Comparison of ENCODE assay signal across 29 mouse cellular contexts in genomic region chr10:91367488-91367887, GRCm38 (mm10).
"Had no signal": no experiment of that assay in that cellular context is flagged by ENCODE, and none has a peak within 500 bp of the region (broad histone marks: within the 10 kb centered on the region; RNA-seq: fewer than 3 reads in every experiment).

No protein-coding gene starts in this region.

- H3K27ac ChIP-seq: embryonic facial prominence, embryonic 10.5 days; embryonic facial prominence, embryonic 12.5 days; embryonic facial prominence, embryonic 13.5 days; embryonic facial prominence, embryonic 15.5 days; forebrain, embryonic 10.5 days; forebrain, embryonic 12.5 days; forebrain, embryonic 13.5 days; forebrain, embryonic 15.5 days; gastrocnemius, adult 2 months; heart, adult 2 months had no signal

- H3K27me3 ChIP-seq: embryonic facial prominence, embryonic 12.5 days; embryonic facial prominence, embryonic 13.5 days; embryonic facial prominence, embryonic 15.5 days; forebrain, embryonic 12.5 days; forebrain, embryonic 13.5 days; forebrain, embryonic 15.5 days had no signal

- DNase-seq: cerebellum, adult 2 months; cerebellum, adult 8-10 months; cerebellum, adult 9-10 months; cerebellum, adult 9-11 months; cerebellum, postnatal 10 days; cerebellum, postnatal 14 days; cerebellum, postnatal 25 days; cerebellum, postnatal 36 days; embryo, embryonic 11 days; forebrain, postnatal 0 days; gastrocnemius, adult 2 months; gastrocnemius, postnatal 10 days; gastrocnemius, postnatal 14 days; gastrocnemius, postnatal 25 days; gastrocnemius, postnatal 36 days; heart, adult 11 months; heart, adult 18-20 months; heart, adult 2 months had no signal

- ATAC-seq: forebrain, embryonic 13.5 days; forebrain, embryonic 14.5 days; forebrain, embryonic 15.5 days; forebrain, embryonic 16.5 days; forebrain, postnatal 0 days had no signal

- H3K4me3 ChIP-seq: embryonic facial prominence, embryonic 10.5 days; embryonic facial prominence, embryonic 12.5 days; embryonic facial prominence, embryonic 13.5 days; embryonic facial prominence, embryonic 15.5 days; erythroblast, embryonic 14.5 days; forebrain, embryonic 10.5 days; forebrain, embryonic 12.5 days; forebrain, embryonic 13.5 days; forebrain, embryonic 15.5 days; gastrocnemius, adult 2 months; heart, adult 2 months had no signal

- H3K4me1 ChIP-seq: embryonic facial prominence, embryonic 10.5 days; embryonic facial prominence, embryonic 12.5 days; embryonic facial prominence, embryonic 13.5 days; embryonic facial prominence, embryonic 15.5 days; forebrain, embryonic 10.5 days; forebrain, embryonic 12.5 days; forebrain, embryonic 13.5 days; forebrain, embryonic 15.5 days had no signal

- H3K4me2 ChIP-seq: embryonic facial prominence, embryonic 12.5 days; embryonic facial prominence, embryonic 13.5 days; embryonic facial prominence, embryonic 15.5 days; forebrain, embryonic 12.5 days; forebrain, embryonic 13.5 days; forebrain, embryonic 15.5 days had no signal

- H3K36me3 ChIP-seq: embryonic facial prominence, embryonic 10.5 days; embryonic facial prominence, embryonic 12.5 days; embryonic facial prominence, embryonic 13.5 days; embryonic facial prominence, embryonic 15.5 days; forebrain, embryonic 10.5 days; forebrain, embryonic 12.5 days; forebrain, embryonic 15.5 days had no signal

- H3K9me3 ChIP-seq: embryonic facial prominence, embryonic 10.5 days; embryonic facial prominence, embryonic 12.5 days; embryonic facial prominence, embryonic 13.5 days; embryonic facial prominence, embryonic 15.5 days; forebrain, embryonic 10.5 days; forebrain, embryonic 12.5 days; forebrain, embryonic 13.5 days; forebrain, embryonic 15.5 days had no signal

- H3K9ac ChIP-seq: embryonic facial prominence, embryonic 12.5 days; embryonic facial prominence, embryonic 13.5 days; embryonic facial prominence, embryonic 15.5 days; forebrain, embryonic 12.5 days; forebrain, embryonic 13.5 days; forebrain, embryonic 15.5 days; forebrain, postnatal 0 days had no signal
